Mouse (Mus musculus) neural tube, embryonic 14.5 days (tissue): ENCODE data around the gene Tmem104. TPM values are rescaled to one million over a fixed set of nuclear protein-coding genes. Genes with fewer than 3 reads are reported as not detected.

ENCODE experiments used
- ATAC-seq: fragments of 200-750 bp; cut with Nextera tagmentation; 2 replicates; pipeline ENCODE4 v1.8.0; 2017; ENCODE audit warnings: low read depth, mild to moderate bottlenecking, moderate TSS enrichment, moderate library complexity
- H3K27ac ChIP-seq: fragments of 300-500 bp; sonication (generic); 2 replicates; pipeline ENCODE4 v1.5.1; 2014; ENCODE audit warnings: low read depth, mild to moderate bottlenecking, control low read depth, low read length, moderate library complexity, mixed read lengths
- H3K27me3 ChIP-seq: fragments of 300-500 bp; sonication (generic); 2 replicates; pipeline ENCODE4 v1.6.1; 2014; ENCODE audit warnings: low read length; ENCODE audit not compliant: control insufficient read depth, insufficient read depth
- H3K36me3 ChIP-seq: fragments of 300-500 bp; sonication (generic); 2 replicates; pipeline ENCODE4 v1.6.1; 2014; ENCODE audit warnings: low read length, mixed read lengths; ENCODE audit not compliant: control insufficient read depth, insufficient read depth
- H3K4me1 ChIP-seq: fragments of 300-500 bp; sonication (generic); 2 replicates; pipeline ENCODE4 v1.6.1; 2014; ENCODE audit warnings: low read length; ENCODE audit not compliant: control insufficient read depth, insufficient read depth
- H3K4me2 ChIP-seq: fragments of 300-500 bp; sonication (generic); 2 replicates; pipeline ENCODE4 v1.6.1; 2014; ENCODE audit warnings: mild to moderate bottlenecking, low read depth, low read length, control low read depth
- H3K4me3 ChIP-seq: fragments of 300-500 bp; sonication (generic); 2 replicates; pipeline ENCODE4 v1.5.1; 2014; ENCODE audit warnings: low read depth, low read length, control low read depth, mixed read lengths
- H3K9ac ChIP-seq: fragments of 300-500 bp; sonication (generic); replicated peaks from 2 replicates; pipeline ENCODE4 v1.6.1; 2014; ENCODE audit warnings: low read depth, mild to moderate bottlenecking, control low read depth, low read length, mixed read lengths
- H3K9me3 ChIP-seq: fragments of 300-500 bp; sonication (generic); 2 replicates; pipeline ENCODE4 v1.6.1; 2016; ENCODE audit warnings: low read length; ENCODE audit not compliant: control insufficient read depth
- WGBS: fragments of 180-500 bp; shearing (Covaris S2); extraction: QIAGEN DNeasy Blood & Tissue Kit; methylation state at CpG from one replicate; pipeline ENCODE4 v1.1.7; 2014; 5-methylcytosine and 5-hydroxymethylcytosine counted together
- polyA plus RNA-seq: library from polyadenylated mRNA; unstranded; fragments of >200 nt; fragmentation: Nextera tagmentation; extraction: Ambion mirVana; gene quantifications from 2 replicates; pipeline ENCODE4 v1.2.1, GENCODE M21; 2014

Gene Tmem104
- polyA plus RNA-seq, 1 experiment from 2014 or later = 8.9 TPM

DNA sequence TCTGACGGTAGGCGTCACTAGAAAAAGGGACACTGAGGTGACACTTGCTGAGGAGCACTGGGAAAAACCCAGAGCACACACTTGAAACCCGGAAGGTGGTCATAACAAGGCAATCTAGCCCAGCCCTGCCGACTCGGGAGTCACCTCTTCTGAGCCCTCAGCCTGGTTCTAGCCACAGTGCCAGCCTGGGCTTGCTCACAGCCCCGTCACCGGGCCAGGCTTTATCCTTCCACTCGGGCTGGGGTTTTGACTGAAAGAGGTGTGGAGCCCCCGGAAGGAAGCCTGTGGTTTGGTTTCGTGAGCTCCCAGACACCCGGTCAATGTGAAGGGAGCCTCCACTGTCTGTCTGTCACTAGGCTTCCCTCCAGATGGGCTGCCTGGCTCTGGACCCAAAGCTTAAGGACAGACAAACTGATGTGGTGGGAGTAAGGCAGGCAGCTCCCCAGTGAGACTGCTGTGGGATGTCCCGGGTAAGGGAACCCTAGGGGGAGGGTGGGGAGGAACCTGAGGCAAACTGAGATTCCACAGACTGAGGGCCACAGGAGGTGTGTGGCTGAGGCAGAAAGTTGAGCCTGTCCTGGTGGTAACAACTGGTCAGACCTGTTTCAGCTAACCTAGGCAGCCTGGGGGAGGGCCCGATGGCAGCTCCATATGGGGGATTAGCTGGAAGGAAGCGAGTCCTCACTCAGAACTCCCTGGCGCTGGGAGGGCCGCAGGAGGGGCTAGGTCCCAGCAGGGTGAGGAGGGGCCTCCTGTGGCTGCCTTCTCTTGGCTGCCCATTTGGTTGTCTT, 13.5 kb upstream of the Tmem104 start:
- no peak overlapping the region for H3K27ac ChIP-seq
- H3K9ac ChIP-seq = no peak overlapping the region
- H3K4me3 ChIP-seq = no peak overlapping the region
- no peak for ATAC-seq
- peaks cover 19% of the 10 kb centered on the region for H3K4me1 ChIP-seq
- no peaks in the 10 kb centered on the region for H3K27me3 ChIP-seq
- no peaks in the 10 kb centered on the region for H3K9me3 ChIP-seq
- no peak overlapping the region for H3K4me2 ChIP-seq
- H3K36me3 ChIP-seq = no peaks in the 10 kb centered on the region
- 15% methylated on average over 16 of the region's 16 CpGs for WGBS

DNA sequence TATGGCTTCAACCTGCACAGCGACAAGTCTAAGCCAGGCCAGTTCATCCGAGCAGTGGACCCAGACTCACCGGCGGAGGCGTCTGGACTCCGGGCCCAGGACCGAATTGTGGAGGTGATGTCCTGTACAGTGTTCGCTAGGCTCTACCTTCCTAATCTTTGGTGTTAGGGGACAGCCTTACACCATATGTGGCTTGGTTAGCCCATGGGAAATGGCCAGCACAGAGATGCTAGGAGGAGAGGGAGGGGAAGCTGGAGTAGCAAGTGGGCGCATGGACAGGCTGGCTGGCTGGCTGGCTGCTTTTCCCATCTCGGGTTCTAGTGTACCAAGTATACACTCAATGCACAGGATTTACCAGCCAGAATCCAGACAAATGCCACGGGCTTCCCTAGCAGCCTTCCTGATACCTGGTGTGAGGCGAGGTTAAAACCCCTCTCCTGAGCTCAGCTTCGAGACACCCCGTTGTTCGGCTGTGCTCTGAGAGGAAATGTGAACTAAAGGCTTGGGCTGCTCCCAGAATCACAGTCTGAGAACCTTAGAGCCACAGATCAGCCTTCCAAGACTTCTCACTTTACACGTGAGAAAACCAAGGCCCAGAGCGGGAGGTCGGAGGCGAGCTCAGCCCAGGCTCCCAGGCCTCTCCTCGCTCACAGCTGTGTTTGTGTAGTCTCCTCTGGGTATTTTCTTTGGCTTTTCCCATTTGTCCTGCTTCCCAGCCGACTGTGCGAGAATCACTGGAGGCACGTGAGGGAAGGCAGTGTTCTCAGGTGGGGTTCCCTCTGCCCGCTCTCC, 10.7 kb upstream of the Tmem104 start:
- Histone ChIP-seq H3K36me3 (no peaks in the 10 kb centered on the region), H3K4me3 (no peak overlapping the region), H3K9ac (no peak overlapping the region), H3K27me3 (no peaks in the 10 kb centered on the region), H3K9me3 (no peaks in the 10 kb centered on the region), H3K4me2 (no peak overlapping the region), H3K27ac (no peak overlapping the region), H3K4me1 (peaks cover 19% of the 10 kb centered on the region)
- 76% methylated on average over 24 of the region's 24 CpGs for WGBS
- no peak for ATAC-seq

DNA sequence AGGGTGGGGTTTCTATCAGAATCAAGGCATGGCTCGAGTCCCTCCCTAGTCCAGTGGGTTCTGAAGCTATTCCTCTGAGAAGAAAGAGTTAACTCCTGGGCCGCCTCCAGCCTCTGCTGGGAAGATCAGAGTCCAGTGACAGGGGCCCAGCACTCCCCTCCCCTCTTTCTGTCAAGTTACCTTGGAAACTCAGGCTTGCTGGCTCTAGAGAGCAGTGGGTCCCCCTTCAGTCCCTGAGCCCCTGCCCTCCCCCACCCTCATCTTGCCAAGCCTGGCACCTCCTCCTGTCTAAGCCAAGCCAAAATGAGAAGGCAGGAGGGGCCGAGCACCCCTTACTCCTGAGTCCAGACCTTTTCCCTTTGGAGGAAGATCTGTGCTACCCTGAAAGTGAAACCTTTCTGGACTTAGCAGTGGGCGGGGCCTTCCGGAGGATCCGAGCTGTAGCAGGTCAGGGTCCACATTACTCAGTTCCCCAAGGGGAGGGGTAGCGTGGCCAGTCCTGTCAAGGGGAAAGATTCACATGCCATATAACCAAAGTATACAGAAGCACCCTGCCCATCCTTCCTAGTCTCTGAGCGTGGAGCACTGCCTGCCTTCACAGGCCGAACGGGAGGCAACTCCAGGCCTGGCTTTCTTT, 9.6 kb upstream of the Tmem104 start:
- Histone ChIP-seq H3K27me3 (no peaks in the 10 kb centered on the region), H3K4me1 (peaks cover 10% of the 10 kb centered on the region; the same call in 1 of the 2 replicates), H3K4me3 (no peak overlapping the region), H3K9me3 (no peaks in the 10 kb centered on the region), H3K27ac (peak overlapping the region; percentile 28; the same call in 1 of the 2 replicates), H3K9ac (no peak overlapping the region), H3K4me2 (no peak overlapping the region), H3K36me3 (no peaks in the 10 kb centered on the region)
- ATAC-seq = peak; percentile 69
- WGBS = 43% methylated on average over 10 of the region's 10 CpGs

DNA sequence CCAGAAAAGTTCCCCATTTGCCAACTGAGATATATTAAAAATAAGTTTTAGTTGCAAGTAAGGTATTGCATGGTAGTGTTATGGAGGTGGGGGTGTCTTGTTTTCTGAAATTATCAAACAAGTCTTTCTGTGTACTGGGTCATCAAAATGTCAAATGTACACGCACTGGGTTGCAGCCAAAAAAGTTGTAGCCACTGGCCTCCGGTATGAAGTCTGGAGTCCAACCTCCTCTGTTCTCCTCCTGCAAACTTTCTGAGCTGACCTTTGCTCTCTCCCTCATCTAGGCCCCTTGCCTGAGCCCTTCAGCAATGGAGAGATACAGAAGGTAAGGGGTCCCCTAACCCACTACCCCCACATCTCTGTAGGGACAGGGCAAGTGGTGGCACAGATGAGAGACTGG, 8.5 kb upstream of the Tmem104 start:
- H3K4me2 ChIP-seq = no peak overlapping the region
- no peak overlapping the region for H3K4me3 ChIP-seq
- no peaks in the 10 kb centered on the region for H3K27me3 ChIP-seq
- H3K9me3 ChIP-seq = no peaks in the 10 kb centered on the region
- no peak overlapping the region; the same call in 1 of the 2 replicates for H3K27ac ChIP-seq
- WGBS = 78% methylated on average over 2 of the region's 2 CpGs
- ATAC-seq = 0 out of 2 replicates have a peak, but pooled peaks have one; percentile 15
- H3K4me1 ChIP-seq = peaks cover 7% of the 10 kb centered on the region; the same call in 1 of the 2 replicates
- no peak overlapping the region for H3K9ac ChIP-seq
- no peaks in the 10 kb centered on the region for H3K36me3 ChIP-seq

DNA sequence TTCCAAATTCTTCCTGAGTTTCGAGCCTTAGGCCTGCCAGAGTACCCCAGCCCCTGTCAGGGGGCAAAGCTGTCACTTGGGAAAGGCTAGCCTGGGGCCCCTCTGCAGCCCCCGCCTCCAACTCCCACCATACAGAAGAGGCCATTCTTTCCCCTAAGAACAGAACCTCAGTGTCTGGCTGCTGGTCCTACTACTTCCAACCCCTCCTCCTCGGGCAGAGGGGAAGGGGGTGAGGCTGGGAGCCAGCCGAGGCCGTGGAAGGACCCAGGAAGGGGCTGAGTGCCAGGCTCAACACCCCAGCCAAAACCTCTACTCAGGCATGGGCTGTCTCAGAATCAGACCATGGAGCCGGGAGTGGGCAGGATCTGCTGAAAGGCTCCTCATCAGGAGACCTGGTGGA, 8.1 kb upstream of the Tmem104 start:
- no peaks in the 10 kb centered on the region for H3K36me3 ChIP-seq
- H3K4me1 ChIP-seq = peaks cover 7% of the 10 kb centered on the region; the same call in 1 of the 2 replicates
- no peaks in the 10 kb centered on the region for H3K27me3 ChIP-seq
- no peak overlapping the region for H3K4me3 ChIP-seq
- no peaks in the 10 kb centered on the region for H3K9me3 ChIP-seq
- H3K4me2 ChIP-seq = no peak overlapping the region
- peak; percentile 44; the same call in 1 of the 2 replicates for ATAC-seq
- WGBS = 70% methylated on average over 6 of the region's 6 CpGs
- no peak overlapping the region for H3K9ac ChIP-seq
- peak overlapping the region; percentile 35; the same call in 1 of the 2 replicates for H3K27ac ChIP-seq

DNA sequence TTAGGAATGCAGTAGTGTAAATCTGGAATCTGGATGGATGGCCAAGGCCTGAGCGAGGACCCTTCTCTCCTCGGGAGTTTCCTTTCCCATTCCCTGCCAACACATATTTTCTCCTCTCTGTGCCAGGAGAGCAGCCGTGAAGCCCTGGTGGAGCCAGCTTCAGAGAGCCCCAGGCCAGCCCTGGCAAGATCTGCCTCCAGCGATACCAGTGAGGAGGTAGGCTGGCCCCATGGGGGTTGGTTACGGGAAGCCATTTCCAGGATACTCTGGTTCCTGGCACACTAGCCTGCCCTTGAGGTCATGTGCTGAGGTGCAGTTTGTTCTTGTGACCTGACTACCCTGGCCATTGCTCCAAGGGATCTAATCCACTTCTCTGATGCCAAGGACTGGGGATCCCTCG, 7.4 kb upstream of the Tmem104 start:
- H3K9ac ChIP-seq = no peak overlapping the region
- H3K9me3 ChIP-seq = no peaks in the 10 kb centered on the region
- no peaks in the 10 kb centered on the region for H3K36me3 ChIP-seq
- no peak for ATAC-seq
- H3K4me3 ChIP-seq = no peak overlapping the region
- no peak overlapping the region for H3K4me2 ChIP-seq
- no peak overlapping the region; the same call in 1 of the 2 replicates for H3K27ac ChIP-seq
- WGBS = 82% methylated on average over 6 of the region's 6 CpGs
- no peaks in the 10 kb centered on the region for H3K27me3 ChIP-seq
- peaks cover under 1% of the 10 kb centered on the region; the same call in 1 of the 2 replicates for H3K4me1 ChIP-seq

DNA sequence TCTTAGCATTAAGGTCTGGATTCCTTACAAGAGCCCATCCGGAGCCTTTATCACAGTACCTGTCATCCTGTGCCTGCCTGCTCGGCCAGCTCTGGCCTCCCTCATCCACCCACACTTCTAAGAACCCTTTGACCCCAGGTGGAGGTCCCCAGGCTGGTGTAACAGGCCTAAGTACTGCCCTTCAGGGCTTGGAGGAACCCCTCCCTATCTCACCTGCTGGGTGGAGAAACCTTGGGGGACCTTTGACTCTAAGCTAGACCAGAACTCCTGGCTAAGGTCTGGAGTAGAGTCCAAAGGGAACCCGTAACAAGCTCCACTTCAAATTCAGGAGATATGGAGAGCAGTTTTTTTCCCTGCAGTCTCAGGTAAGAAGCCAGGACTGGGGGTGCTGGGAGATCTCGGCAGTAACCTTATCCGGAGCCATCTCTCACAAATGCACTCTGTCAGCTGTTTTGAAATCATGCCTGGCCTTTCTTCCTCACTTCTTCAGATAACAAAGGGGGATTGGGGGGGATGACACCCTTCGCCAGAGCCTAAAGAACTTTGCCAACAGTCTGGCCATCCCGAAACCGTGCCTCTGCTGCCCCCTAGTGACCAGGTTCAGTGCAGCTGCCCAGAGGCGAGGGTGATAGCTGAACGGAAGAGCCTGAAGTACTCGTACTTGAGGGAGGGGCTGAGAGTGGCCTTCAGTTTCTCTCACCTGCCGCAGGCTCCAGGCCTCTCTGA, 5.2 kb upstream of the Tmem104 start:
- no peak overlapping the region for H3K27ac ChIP-seq
- no peaks in the 10 kb centered on the region for H3K36me3 ChIP-seq
- no peak for ATAC-seq
- H3K4me3 ChIP-seq = no peak overlapping the region
- peaks cover 3% of the 10 kb centered on the region; the same call in 1 of the 2 replicates for H3K4me1 ChIP-seq
- H3K27me3 ChIP-seq = no peaks in the 10 kb centered on the region
- no peak overlapping the region for H3K4me2 ChIP-seq
- H3K9me3 ChIP-seq = no peaks in the 10 kb centered on the region
- H3K9ac ChIP-seq = no peak overlapping the region
- WGBS = 28% methylated on average over 12 of the region's 12 CpGs

DNA sequence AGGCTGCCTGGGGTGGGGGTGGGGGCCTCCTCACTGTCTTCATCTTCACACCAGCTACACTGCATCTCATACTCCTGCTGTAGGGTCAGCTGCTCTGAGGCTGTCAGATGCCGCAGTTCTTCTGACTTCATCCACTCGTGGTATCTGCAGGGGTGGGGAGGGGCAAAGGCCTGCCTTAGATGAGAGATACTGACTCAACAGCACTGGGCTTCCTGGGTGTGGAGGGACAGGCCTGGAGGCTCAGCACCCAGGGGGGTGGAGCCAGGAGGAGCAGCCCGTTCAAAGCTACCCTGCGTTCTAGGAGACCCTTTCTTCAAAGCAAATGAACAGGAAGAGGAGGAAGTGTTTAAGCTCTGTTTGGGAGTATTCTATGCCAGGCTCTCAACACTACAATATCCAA, 2.3 kb upstream of the Tmem104 start:
- H3K9ac ChIP-seq = no peak overlapping the region
- no peak overlapping the region for H3K27ac ChIP-seq
- peaks cover 10% of the 10 kb centered on the region for H3K4me1 ChIP-seq
- H3K4me3 ChIP-seq = no peak overlapping the region
- H3K4me2 ChIP-seq = no peak overlapping the region
- H3K9me3 ChIP-seq = no peaks in the 10 kb centered on the region
- H3K27me3 ChIP-seq = no peaks in the 10 kb centered on the region
- no peaks in the 10 kb centered on the region for H3K36me3 ChIP-seq
- WGBS = 58% methylated on average over 4 of the region's 4 CpGs
- ATAC-seq = no peak
